Mouse (Mus musculus) thymus, adult 2 months (tissue): ENCODE data around the gene Lgals1. TPM values are rescaled to one million over a fixed set of nuclear protein-coding genes. Genes with fewer than 3 reads are reported as not detected.
A peak's percentile ranks its signal among the peaks of the same experiment; 100 is the strongest.

Source experiments
- DNase-seq: peaks from one replicate; pipeline ENCODE4 v3.0.0; 2021
- H3K27ac ChIP-seq: fragments of 200-500 bp; 2 replicates; pipeline ENCODE4 v1.5.1; 2012; ENCODE audit warnings: low read length, control low read depth; ENCODE audit not compliant: control insufficient read depth, insufficient read depth
- H3K27me3 ChIP-seq: fragments of 200-500 bp; 2 replicates; pipeline ENCODE4 v1.6.1; 2012; ENCODE audit warnings: mild to moderate bottlenecking, low read length, moderate library complexity, mixed read lengths; ENCODE audit not compliant: control insufficient read depth, insufficient read depth
- H3K36me3 ChIP-seq: fragments of 200-500 bp; 2 replicates; pipeline ENCODE4 v1.6.1; 2012; ENCODE audit warnings: mild to moderate bottlenecking, low read length, moderate library complexity; ENCODE audit not compliant: control insufficient read depth, insufficient read depth
- H3K4me1 ChIP-seq: fragments of 200-500 bp; replicated peaks from 2 replicates; pipeline ENCODE4 v1.6.1; 2012; ENCODE audit warnings: low read length; ENCODE audit not compliant: control insufficient read depth, insufficient read depth
- H3K4me3 ChIP-seq: fragments of 200-500 bp; 2 replicates; pipeline ENCODE4 v1.5.1; 2012; ENCODE audit warnings: mild to moderate bottlenecking, low read length, control low read depth, moderate library complexity; ENCODE audit not compliant: control insufficient read depth, insufficient read depth
- CTCF ChIP-seq: fragments of 200-500 bp; IDR thresholded peaks from 2 replicates; pipeline ENCODE4 v1.5.1; 2012; ENCODE audit warnings: mild to moderate bottlenecking, control low read depth, low read length, moderate library complexity, borderline replicate concordance; ENCODE audit not compliant: control insufficient read depth, poor library complexity, insufficient read depth; ENCODE audit errors: extremely low read depth
- POLR2A ChIP-seq: fragments of 200-500 bp; IDR thresholded peaks from 2 replicates; pipeline ENCODE4 v1.6.1; 2012; ENCODE audit warnings: mild to moderate bottlenecking, low read length, control low read depth, moderate library complexity; ENCODE audit not compliant: control insufficient read depth, poor library complexity, insufficient read depth; ENCODE audit errors: extremely low read depth
- WGBS: fragments of 180-500 bp; shearing (Covaris S2); methylation state at CpG from one replicate; pipeline ENCODE4 v1.1.7; 2018; 5-methylcytosine and 5-hydroxymethylcytosine counted together
- polyA plus RNA-seq: library from polyadenylated mRNA; depleted of rRNA; stranded (reverse); fragments of >200 nt; gene quantifications from 2 replicates; pipeline ENCODE4 v1.2.3, GENCODE M21; 2012

Lgals1 gene
- polyA plus RNA-seq, 1 experiment, result 428 TPM

DNA sequence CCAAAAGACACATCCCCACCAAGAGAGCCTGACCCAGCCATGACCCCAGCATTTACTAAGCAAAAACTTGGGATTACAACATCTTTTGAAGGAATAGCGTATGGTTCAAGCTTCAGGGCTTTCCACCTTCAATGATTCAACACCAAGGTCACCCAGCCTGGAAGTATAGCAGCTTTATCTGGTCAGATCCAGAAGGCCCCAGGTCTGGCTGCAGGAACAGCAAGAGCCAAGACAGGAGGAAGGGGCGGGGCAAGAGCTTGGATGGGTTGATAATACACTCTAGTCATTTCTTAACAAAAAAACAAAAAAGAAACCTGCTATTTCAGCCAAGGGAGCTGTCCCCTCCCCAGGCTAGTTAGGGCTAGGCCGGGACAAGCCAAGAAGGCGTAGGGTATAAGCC, 29.0 kb upstream of the Lgals1 start:
- no peak for DNase-seq
- peaks cover 1% of the 10 kb centered on the region; the same call in 1 of the 2 replicates for H3K36me3 ChIP-seq
- TF ChIP-seq POLR2A, result no peak
- no peak for TF ChIP-seq CTCF
- H3K27ac ChIP-seq, result peak overlapping the region; percentile 8; the same call in 1 of the 2 replicates
- peaks cover 72% of the 10 kb centered on the region for H3K4me1 ChIP-seq
- no peaks in the 10 kb centered on the region for H3K27me3 ChIP-seq
- no peak overlapping the region for H3K4me3 ChIP-seq
- WGBS, result 95% methylated on average over 4 of the region's 4 CpGs

DNA sequence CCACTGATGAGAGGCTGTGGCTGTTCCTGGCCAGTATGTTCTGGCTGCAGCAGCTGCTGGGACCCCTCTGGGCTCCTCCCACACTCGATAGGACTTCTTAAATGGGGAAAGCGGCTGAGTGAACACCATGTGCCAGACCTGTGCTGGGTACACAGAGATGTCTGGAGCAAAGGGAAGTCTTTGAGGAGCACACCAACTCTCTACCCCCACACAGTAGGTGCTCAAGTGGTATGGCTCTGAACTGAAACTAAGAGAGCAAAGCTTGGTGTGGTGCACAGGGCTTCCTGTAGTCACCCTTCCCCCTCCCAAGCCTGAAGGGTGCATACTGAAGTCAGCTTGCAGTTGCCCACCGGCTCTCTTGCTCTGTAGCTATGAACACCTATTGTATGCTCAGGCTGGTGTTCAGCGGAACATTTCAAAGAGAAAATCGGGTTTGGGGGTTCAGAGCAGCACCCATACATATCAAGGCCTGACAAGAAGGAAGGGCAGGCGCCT, 28.0 kb upstream of the Lgals1 start:
- DNase-seq, result peak; percentile 74
- Histone ChIP-seq H3K4me3 (peak overlapping the region; percentile 87), H3K36me3 (no peaks in the 10 kb centered on the region), H3K27me3 (no peaks in the 10 kb centered on the region), H3K4me1 (peaks cover 72% of the 10 kb centered on the region), H3K27ac (peak overlapping the region; percentile 92)
- WGBS, result 3% methylated on average over 6 of the region's 6 CpGs
- no peak for TF ChIP-seq POLR2A
- TF ChIP-seq CTCF, result no peak

DNA sequence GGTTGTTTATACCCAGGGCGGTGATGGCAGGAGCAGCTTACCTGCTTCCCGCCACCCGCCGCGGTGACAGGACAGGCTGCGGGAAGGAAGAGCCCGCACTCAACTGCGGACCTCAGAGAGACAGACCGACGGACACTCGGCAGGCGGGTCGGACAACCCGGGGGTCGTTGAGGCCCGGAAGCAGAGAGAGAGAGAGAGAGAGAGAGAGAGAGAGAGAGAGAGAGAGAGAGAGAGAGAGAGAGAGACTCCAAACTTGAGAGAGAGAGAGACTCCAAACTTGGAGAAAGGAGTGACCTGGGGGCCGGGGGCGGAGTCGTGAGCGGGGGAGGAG, 27.2 kb upstream of the Lgals1 start, which contains the start of gene Gm49510:
Gene Gm49510, plus strand, starts transcription at position 259 of the 331 bp plus-strand sequence.
- TF ChIP-seq CTCF (no peak), POLR2A (no peak)
- Histone ChIP-seq H3K27ac (peak within 1 kb of the TSS; percentile 92), H3K36me3 (peaks cover 2% of the 10 kb centered on the region), H3K4me3 (peak within 1 kb of the TSS; percentile 87), H3K4me1 (peaks cover 65% of the 10 kb centered on the region), H3K27me3 (no peaks in the 10 kb centered on the region)
- 2% methylated on average over 20 of the region's 20 CpGs for WGBS
- DNase-seq, result no peak

DNA sequence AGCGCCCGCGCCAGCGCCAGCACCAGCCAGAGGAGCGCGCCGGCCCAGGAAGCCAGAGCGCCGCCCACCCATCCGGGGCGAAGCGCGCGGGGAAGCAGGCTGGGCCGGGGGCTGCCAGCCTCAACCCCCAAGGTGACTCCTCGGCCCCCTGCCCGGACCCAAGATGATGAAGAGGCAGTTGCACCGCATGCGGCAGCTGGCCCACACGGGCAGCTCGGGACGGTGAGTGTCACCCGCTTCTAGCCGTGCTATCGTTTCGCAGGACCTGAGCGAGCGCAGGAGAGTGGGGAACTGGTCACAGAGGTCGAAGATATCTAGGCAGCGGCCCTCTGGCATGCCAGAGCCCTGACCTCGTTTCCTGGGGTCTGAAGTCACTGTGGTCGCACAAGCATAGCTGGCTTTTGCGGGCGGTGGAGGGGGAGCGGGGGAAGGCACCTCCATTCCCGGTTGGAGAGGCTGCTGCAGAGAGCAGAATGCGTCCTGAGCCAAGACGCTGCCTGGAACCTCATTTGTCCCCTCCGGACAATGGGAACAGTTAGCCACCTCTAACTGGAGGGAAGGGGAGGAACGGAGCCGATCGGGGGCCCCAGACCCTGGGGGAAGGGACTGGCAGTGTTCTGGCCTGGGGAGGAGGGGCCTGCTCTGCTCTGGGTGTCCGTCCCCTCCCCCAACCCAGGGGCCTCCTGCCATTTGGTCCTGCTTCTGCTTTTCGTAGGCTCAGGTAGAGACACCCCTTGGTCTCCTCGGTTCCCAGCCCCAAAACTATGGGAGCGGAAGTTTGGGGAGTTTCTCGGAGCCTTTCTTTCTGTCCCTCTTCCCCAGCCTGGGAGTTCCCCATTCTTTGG, 26.6 kb upstream of the Lgals1 start, which contains the start of gene Sh3bp1:
Gene Sh3bp1, plus strand, starts transcription at position 29 of the 845 bp plus-strand sequence.
- Histone ChIP-seq H3K4me3 (peak within 1 kb of the TSS; percentile 87), H3K27me3 (no peaks in the 10 kb centered on the region), H3K4me1 (peaks cover 59% of the 10 kb centered on the region), H3K36me3 (peaks cover 8% of the 10 kb centered on the region), H3K27ac (peak within 1 kb of the TSS; percentile 92)
- peak; percentile 83 for DNase-seq
- TF ChIP-seq POLR2A, result peak; percentile 83
- no peak for TF ChIP-seq CTCF
- WGBS, result under 1% methylated on average over 47 of the region's 47 CpGs

DNA sequence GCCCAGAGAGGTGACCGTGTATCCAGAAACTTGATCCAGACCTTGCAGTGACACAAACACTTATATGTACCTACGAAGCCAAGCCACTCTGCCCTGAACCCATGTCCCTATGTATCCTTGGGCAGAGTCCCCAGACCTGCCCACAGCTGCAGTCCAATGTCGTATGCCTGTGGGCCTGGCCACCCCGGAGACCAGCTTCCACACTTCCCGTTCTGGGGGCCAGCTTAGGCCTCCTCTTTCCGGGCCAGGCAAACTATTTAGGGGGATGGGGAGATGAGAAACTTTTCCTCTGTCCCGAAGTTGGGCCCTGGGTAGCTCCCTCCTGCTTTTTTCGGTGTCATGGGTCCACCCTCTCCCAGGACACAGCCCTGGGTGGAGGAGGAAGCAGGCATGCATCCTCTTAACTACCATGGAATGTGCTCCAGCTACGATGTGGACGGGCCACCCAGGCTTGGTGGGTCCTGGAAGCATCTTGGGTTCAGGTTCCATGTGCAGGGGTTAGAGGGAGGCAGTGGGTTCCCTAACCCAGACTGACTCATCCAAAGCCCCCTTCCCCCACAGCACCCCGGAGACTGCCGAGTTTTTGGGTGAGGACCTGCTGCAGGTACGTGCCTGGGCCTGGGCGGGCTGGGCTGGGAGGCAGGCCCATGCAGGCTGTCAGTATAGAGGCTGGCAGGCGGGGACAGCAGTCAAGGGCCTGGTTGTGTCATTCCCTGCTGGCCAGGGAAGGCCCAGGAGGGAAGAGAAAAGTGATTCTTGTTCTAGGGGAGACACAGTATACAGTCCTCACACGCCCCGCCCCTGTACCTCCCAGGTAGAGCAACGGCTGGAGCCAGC, 25.7 kb upstream of the Lgals1 start:
- 34% methylated on average over 18 of the region's 18 CpGs for WGBS

DNA sequence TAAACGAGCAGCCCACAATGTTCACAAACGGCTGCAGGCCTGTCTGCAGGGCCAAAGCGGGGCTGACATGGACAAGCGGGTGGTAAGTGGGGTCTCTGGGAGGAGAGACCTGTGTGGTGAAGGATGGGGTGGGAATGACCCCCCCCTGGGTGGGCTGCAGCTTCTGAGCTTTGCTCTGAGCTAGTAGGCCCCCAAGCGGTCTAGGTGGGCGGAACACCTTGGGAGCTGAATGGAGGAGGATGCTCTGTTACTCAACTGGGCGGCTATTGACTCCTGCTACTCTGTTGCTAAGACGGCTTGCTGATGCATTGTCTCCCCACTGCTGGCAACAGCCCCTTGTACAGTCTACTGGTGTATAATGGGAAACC, 25.1 kb upstream of the Lgals1 start:
- Histone ChIP-seq H3K27me3 (no peaks in the 10 kb centered on the region), H3K27ac (no peak overlapping the region), H3K4me1 (peaks cover 44% of the 10 kb centered on the region), H3K4me3 (peak overlapping the region; percentile 87; the same call in 1 of the 2 replicates), H3K36me3 (peaks cover 17% of the 10 kb centered on the region)
- DNase-seq, result no peak
- TF ChIP-seq POLR2A (no peak), CTCF (no peak)
- WGBS, result 76% methylated on average over 8 of the region's 8 CpGs

More for the DNA sequence above, 25.7 kb upstream of the Lgals1 start:
- H3K36me3 ChIP-seq, result peaks cover 15% of the 10 kb centered on the region
- DNase-seq, result no peak
- no peaks in the 10 kb centered on the region for H3K27me3 ChIP-seq
- TF ChIP-seq POLR2A (no peak), CTCF (no peak)
- H3K27ac ChIP-seq, result 0 out of 2 replicates have a peak overlapping the region, but pooled peaks have one; percentile 23
- H3K4me1 ChIP-seq, result peaks cover 50% of the 10 kb centered on the region
- H3K4me3 ChIP-seq, result peak overlapping the region; percentile 87
